ENCODE assay signal across 16 mouse cellular contexts in genomic region chr11:30292221-30293160, GRCm38 (mm10). TPM values are rescaled to one million over a fixed set of nuclear protein-coding genes. Genes with fewer than 3 reads are reported as not detected.
DNase-seq lines count a peak whose midpoint lies in the region; ATAC-seq and TF ChIP-seq lines count a peak whose summit lies in the region.
"Had no signal": no experiment of that assay in that cellular context is flagged by ENCODE, and none has a peak within 500 bp of the region (broad histone marks: within the 10 kb centered on the region; RNA-seq: fewer than 3 reads in every experiment).

No protein-coding gene starts in this region.

- TF ChIP-seq CTCF in kidney, postnatal 0 days (IDR thresholded peaks at IDR 0.05; ENCODE audit: low read depth): no peak

- DNase-seq in adrenal gland, postnatal 10 days: peak; percentile 18
- DNase-seq in adrenal gland, postnatal 36 days: no peak
- DNase-seq in kidney, postnatal 0 days (ENCODE audit: low spot score): peak; percentile 56
- no peak for DNase-seq in kidney, postnatal 10 days
- peak; percentile 53 for DNase-seq in 3T3-L1 (ENCODE audit: low read depth, low spot score)
- no peak for DNase-seq in thymus, postnatal 36 days
- no peak for DNase-seq in hindbrain, embryonic 14.5 days (ENCODE audit: low spot score)
- DNase-seq: adrenal gland, adult 2 months; cerebellum, postnatal 25 days; kidney, postnatal 36 days; thymus, postnatal 14 days had no signal

- H3K27ac ChIP-seq in kidney, postnatal 0 days: peak overlapping the region; percentile 77
- peak overlapping the region; percentile 84 for H3K27ac ChIP-seq in heart, embryonic 13.5 days (replicated peaks)
- no peak overlapping the region for H3K27ac ChIP-seq in hindbrain, embryonic 14.5 days
- H3K27ac ChIP-seq: forebrain, embryonic 12.5 days; neural tube, embryonic 12.5 days had no signal

- 80% methylated on average over 3 of the region's 3 CpGs for WGBS in kidney, postnatal 0 days
- 65% methylated on average over 3 of the region's 3 CpGs for WGBS in heart, embryonic 13.5 days
- WGBS in hindbrain, embryonic 14.5 days: 94% methylated on average over 3 of the region's 3 CpGs

- no peak overlapping the region for H3K9ac ChIP-seq in kidney, postnatal 0 days (ENCODE audit: low read depth, low read length)
- H3K9ac ChIP-seq in heart, embryonic 13.5 days: 0 out of 2 replicates have a peak overlapping the region, but pooled peaks have one; percentile 6
- H3K9ac ChIP-seq in hindbrain, embryonic 14.5 days: no peak overlapping the region
- H3K9ac ChIP-seq: embryonic facial prominence, embryonic 13.5 days; forebrain, embryonic 12.5 days; neural tube, embryonic 12.5 days had no signal

- H3K27me3 ChIP-seq in kidney, postnatal 0 days (ENCODE audit: insufficient read depth, low read length): no peaks in the 10 kb centered on the region
- H3K27me3 ChIP-seq in heart, embryonic 13.5 days (replicated peaks): no peaks in the 10 kb centered on the region
- no peaks in the 10 kb centered on the region for H3K27me3 ChIP-seq in hindbrain, embryonic 14.5 days (ENCODE audit: control insufficient read depth, insufficient read depth, low read length)
- H3K27me3 ChIP-seq: embryonic facial prominence, embryonic 13.5 days; forebrain, embryonic 12.5 days; neural tube, embryonic 12.5 days had no signal

- H3K9me3 ChIP-seq in kidney, postnatal 0 days (replicated peaks; ENCODE audit: low read length): no peaks in the 10 kb centered on the region
- no peaks in the 10 kb centered on the region for H3K9me3 ChIP-seq in heart, embryonic 13.5 days
- H3K9me3 ChIP-seq in hindbrain, embryonic 14.5 days (ENCODE audit: control insufficient read depth, low read length): no peaks in the 10 kb centered on the region
- H3K9me3 ChIP-seq: embryonic facial prominence, embryonic 13.5 days; forebrain, embryonic 12.5 days; neural tube, embryonic 12.5 days had no signal

- no peak overlapping the region for H3K4me3 ChIP-seq in kidney, postnatal 0 days (replicated peaks; ENCODE audit: low read depth, low read length)
- H3K4me3 ChIP-seq in heart, embryonic 13.5 days: no peak overlapping the region
- H3K4me3 ChIP-seq in hindbrain, embryonic 14.5 days (replicated peaks; ENCODE audit: low read length): no peak overlapping the region
- H3K4me3 ChIP-seq: embryonic facial prominence, embryonic 13.5 days; forebrain, embryonic 12.5 days; neural tube, embryonic 12.5 days had no signal

- no peaks in the 10 kb centered on the region for H3K36me3 ChIP-seq in kidney, postnatal 0 days (ENCODE audit: insufficient read depth, low read length)
- no peaks in the 10 kb centered on the region for H3K36me3 ChIP-seq in heart, embryonic 13.5 days
- H3K36me3 ChIP-seq in hindbrain, embryonic 14.5 days (replicated peaks; ENCODE audit: control insufficient read depth, insufficient read depth): no peaks in the 10 kb centered on the region
- H3K36me3 ChIP-seq: embryonic facial prominence, embryonic 13.5 days; forebrain, embryonic 12.5 days; neural tube, embryonic 12.5 days had no signal

- peaks cover 5% of the 10 kb centered on the region; the same call in 1 of the 2 replicates for H3K4me1 ChIP-seq in kidney, postnatal 0 days (replicated peaks; ENCODE audit: insufficient read depth, low read length)
- H3K4me1 ChIP-seq in heart, embryonic 13.5 days: peaks cover 44% of the 10 kb centered on the region
- H3K4me1 ChIP-seq in hindbrain, embryonic 14.5 days (replicated peaks; ENCODE audit: control insufficient read depth, insufficient read depth, low read length): no peaks in the 10 kb centered on the region
- H3K4me1 ChIP-seq: forebrain, embryonic 12.5 days; neural tube, embryonic 12.5 days had no signal

- H3K4me2 ChIP-seq in kidney, postnatal 0 days (ENCODE audit: low read length): no peak overlapping the region
- no peak overlapping the region for H3K4me2 ChIP-seq in heart, embryonic 13.5 days
- no peak overlapping the region for H3K4me2 ChIP-seq in hindbrain, embryonic 14.5 days (replicated peaks)
- H3K4me2 ChIP-seq: embryonic facial prominence, embryonic 13.5 days; forebrain, embryonic 12.5 days; neural tube, embryonic 12.5 days had no signal

- ATAC-seq in kidney, postnatal 0 days (replicated peaks; ENCODE audit: low FRiP score, low read depth): no peak
- ATAC-seq in heart, embryonic 13.5 days (ENCODE audit: extremely low read depth, insufficient number of reproducible peaks, low FRiP score, low TSS enrichment): no peak
- ATAC-seq in hindbrain, embryonic 14.5 days (ENCODE audit: low FRiP score): no peak
- ATAC-seq: midbrain, embryonic 16.5 days had no signal

RNA-seq across cellular contexts. Expression of gene Sptbn1, which starts 24.5 kb away (rescaled TPM):
- 100 to 1,000 TPM; 262 to 303 TPM for total RNA-seq in adrenal gland, postnatal 10 days (2021)
- 100 to 1,000 TPM; 310 to 342 TPM for total RNA-seq in adrenal gland, postnatal 36 days (2021)
- 117 and 119 TPM in 2 replicates for polyA plus RNA-seq in kidney, postnatal 0 days (2015; fragmentation: Nextera tagmentation; extraction: Ambion mirVana)
- polyA plus RNA-seq in heart, embryonic 13.5 days (2015; fragmentation: Nextera tagmentation; extraction: Ambion mirVana): 145 and 155 TPM in 2 replicates
- 209 and 221 TPM in 2 replicates for polyA plus RNA-seq in hindbrain, embryonic 14.5 days (2014; fragmentation: Nextera tagmentation; extraction: Ambion mirVana)

Comparison
In these comparisons a context has a peak if more than half of its experiments do, and no peak if none do; other contexts are left out.
1. DNase-seq: peak in adrenal gland, postnatal 10 days (single experiment), kidney, postnatal 0 days (single experiment) and 3T3-L1 (single experiment); none in adrenal gland, postnatal 36 days (0 of 2), kidney, postnatal 10 days (single experiment), thymus, postnatal 36 days (0 of 2) and hindbrain, embryonic 14.5 days (single experiment).